Mouse (Mus musculus): ENCODE data around the gene Rpusd3. TPM values are rescaled to one million over a fixed set of nuclear protein-coding genes. Genes with fewer than 3 reads are reported as not detected.

Gene Rpusd3
- polyA plus RNA-seq, 1 experiment = 11.7 TPM

DNA sequence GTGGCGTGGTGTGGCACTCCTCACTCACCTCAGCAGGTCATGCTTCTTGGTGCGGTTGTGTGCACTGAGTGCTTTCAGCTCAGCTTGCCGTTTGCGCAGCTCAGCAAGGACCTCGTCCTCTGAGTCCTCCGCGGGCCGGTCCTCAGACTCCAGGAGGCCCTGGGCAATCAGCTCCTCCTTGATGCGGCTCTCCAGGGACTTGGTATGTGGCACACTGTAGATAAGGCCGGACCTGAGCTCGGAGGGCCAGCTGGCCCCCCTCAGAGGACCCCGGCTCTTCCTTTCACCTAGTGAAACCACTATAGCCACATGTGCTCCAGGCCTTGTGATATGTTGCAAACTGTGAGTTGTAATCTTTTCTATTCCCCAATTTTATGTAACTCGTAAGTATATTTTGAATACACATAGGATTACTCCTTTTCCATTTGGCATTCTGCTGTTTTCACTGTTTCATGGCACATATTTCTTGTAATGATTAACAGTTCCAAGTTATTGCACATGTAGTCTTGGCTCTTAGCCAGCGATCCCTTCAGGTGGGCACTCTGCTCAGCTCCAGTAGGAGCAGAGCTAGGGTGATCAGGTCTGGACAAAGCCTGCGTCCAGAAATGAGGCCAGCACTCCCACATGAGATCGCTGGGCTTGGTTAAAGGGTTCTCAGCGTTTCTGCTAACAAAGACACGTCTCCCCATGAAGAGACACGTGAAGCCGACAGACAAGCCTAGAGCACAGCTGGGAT is 48.8 kb downstream of the Rpusd3 start:
- Histone ChIP-seq H3K36me3 (ENCODE audit: control insufficient read depth, insufficient read depth) (peaks cover 18% of the 10 kb centered on the region), H3K79me2 (ENCODE audit: control insufficient read depth, insufficient read depth) (no peaks in the 10 kb centered on the region)
- no peak for TF ChIP-seq CEBPB (IDR thresholded peaks at IDR 0.05; ENCODE audit: insufficient read depth, poor library complexity, severe bottlenecking)
- no peak for TF ChIP-seq MYOG (IDR thresholded peaks at IDR 0.05; ENCODE audit: control insufficient read depth in 1 of 3, insufficient read depth in 1 of 3, insufficient read length in 2 of 3, low read depth in 2 of 3)
- TF ChIP-seq MYOD1 (IDR thresholded peaks at IDR 0.05; ENCODE audit: control insufficient read depth in 1 of 3, insufficient read length in 2 of 3, low read depth in 2 of 3) = no peak
- TF ChIP-seq POLR2AphosphoS2 (IDR thresholded peaks at IDR 0.05; ENCODE audit: insufficient read length, low read depth) = no peak
- no peak for TF ChIP-seq TCF12 (IDR thresholded peaks at IDR 0.05; ENCODE audit: insufficient read depth, poor library complexity, severe bottlenecking)
- TF ChIP-seq TCF3 (IDR thresholded peaks at IDR 0.05; ENCODE audit: insufficient read length, low read depth) = no peak
- no peak for TF ChIP-seq USF1 (IDR thresholded peaks at IDR 0.05; ENCODE audit: low read depth)
- no peak for TF ChIP-seq MAX (IDR thresholded peaks at IDR 0.05; ENCODE audit: low read depth)
- TF ChIP-seq E2F4 (IDR thresholded peaks at IDR 0.05; ENCODE audit: insufficient read depth) = no peak
- TF ChIP-seq POLR2A (IDR thresholded peaks at IDR 0.05; ENCODE audit: insufficient read length, low read depth) = no peak

DNA sequence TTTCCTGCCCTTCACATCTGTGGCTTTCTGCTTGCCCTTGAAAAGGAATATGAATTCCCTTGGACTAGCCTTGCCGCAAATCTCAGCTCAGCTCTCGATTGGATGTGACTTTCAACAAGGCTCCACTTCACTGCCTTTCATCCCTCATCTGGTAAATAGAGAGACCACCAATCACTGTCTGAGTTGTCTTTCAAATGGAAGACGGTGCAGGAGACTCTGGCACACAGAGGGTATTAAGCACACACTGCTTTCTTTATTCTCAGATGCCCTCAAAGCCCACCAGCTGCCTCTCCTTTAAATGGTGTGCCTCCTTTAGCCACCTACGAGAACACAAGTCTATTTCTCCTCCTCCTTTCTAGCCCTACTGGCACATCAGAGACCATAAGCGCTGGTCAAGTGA is 50.6 kb downstream of the Rpusd3 start:
- Histone ChIP-seq H3K4me2 (ENCODE audit: low read depth) (no peak overlapping the region), H3K27me3 (ENCODE audit: control insufficient read depth, insufficient read depth, insufficient read length) (no peaks in the 10 kb centered on the region), H3K4me3 (no peak overlapping the region), H3K36me3 (ENCODE audit: control insufficient read depth, insufficient read depth) (peaks cover 18% of the 10 kb centered on the region), H3ac (ENCODE audit: control insufficient read depth, insufficient read length) (no peak overlapping the region), H3K79me2 (ENCODE audit: control insufficient read depth, insufficient read depth) (no peaks in the 10 kb centered on the region)
- TF ChIP-seq MAX (IDR thresholded peaks at IDR 0.05; ENCODE audit: low read depth) (no peak), MYOD1 (IDR thresholded peaks at IDR 0.05; ENCODE audit: control insufficient read depth in 1 of 3, insufficient read length in 2 of 3, low read depth in 2 of 3) (no peak), TCF12 (IDR thresholded peaks at IDR 0.05; ENCODE audit: insufficient read depth, poor library complexity, severe bottlenecking) (no peak), POLR2AphosphoS2 (IDR thresholded peaks at IDR 0.05; ENCODE audit: insufficient read length, low read depth) (no peak), MYOG (IDR thresholded peaks at IDR 0.05; ENCODE audit: control insufficient read depth in 1 of 3, insufficient read depth in 1 of 3, insufficient read length in 2 of 3, low read depth in 2 of 3) (no peak), POLR2A (IDR thresholded peaks at IDR 0.05; ENCODE audit: insufficient read length, low read depth) (no peak), E2F4 (IDR thresholded peaks at IDR 0.05; ENCODE audit: insufficient read depth) (no peak), CEBPB (IDR thresholded peaks at IDR 0.05; ENCODE audit: insufficient read depth, poor library complexity, severe bottlenecking) (no peak), REST (IDR thresholded peaks at IDR 0.05; ENCODE audit: insufficient read depth, insufficient read length) (no peak), SRF (IDR thresholded peaks at IDR 0.05; ENCODE audit: control insufficient read depth, insufficient read length, low read depth) (no peak), USF1 (IDR thresholded peaks at IDR 0.05; ENCODE audit: low read depth) (no peak)

More for the DNA sequence above, 48.8 kb downstream of the Rpusd3 start:
- no peaks in the 10 kb centered on the region for H3K27me3 ChIP-seq (ENCODE audit: control insufficient read depth, insufficient read depth, insufficient read length)
- no peak overlapping the region for H3K4me3 ChIP-seq
- no peak overlapping the region for H3ac ChIP-seq (ENCODE audit: control insufficient read depth, insufficient read length)
- H3K4me2 ChIP-seq (ENCODE audit: low read depth) = no peak overlapping the region

DNA sequence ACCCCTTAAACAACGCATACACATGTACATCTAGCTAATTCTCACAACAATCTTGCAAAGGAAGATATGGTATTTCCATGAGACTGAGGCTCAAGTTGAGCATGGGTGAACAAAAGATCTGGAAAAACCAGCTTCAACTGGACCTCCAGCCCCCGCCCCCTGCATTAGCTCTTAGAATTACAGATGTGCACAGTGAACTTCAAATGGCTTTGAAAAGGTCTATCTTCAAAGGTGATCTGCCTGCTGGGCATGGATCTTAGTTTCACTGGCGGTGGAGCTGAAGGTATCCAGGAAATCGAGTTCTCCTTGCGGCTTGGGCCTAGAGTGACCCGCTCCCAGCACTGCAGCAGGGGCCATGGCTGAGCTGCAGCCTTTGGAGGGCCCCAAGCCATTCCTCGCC is 51.0 kb downstream of the Rpusd3 start:
- no peak overlapping the region for H3ac ChIP-seq (ENCODE audit: control insufficient read depth, insufficient read length)
- TF ChIP-seq CEBPB (IDR thresholded peaks at IDR 0.05; ENCODE audit: insufficient read depth, poor library complexity, severe bottlenecking) = no peak
- no peak for TF ChIP-seq E2F4 (IDR thresholded peaks at IDR 0.05; ENCODE audit: insufficient read depth)
- no peak for TF ChIP-seq TCF12 (IDR thresholded peaks at IDR 0.05; ENCODE audit: insufficient read depth, poor library complexity, severe bottlenecking)
- no peak for TF ChIP-seq POLR2A (IDR thresholded peaks at IDR 0.05; ENCODE audit: insufficient read length, low read depth)
- no peak for TF ChIP-seq MAX (IDR thresholded peaks at IDR 0.05; ENCODE audit: low read depth)
- TF ChIP-seq SRF (IDR thresholded peaks at IDR 0.05; ENCODE audit: control insufficient read depth, insufficient read length, low read depth) = no peak
- H3K36me3 ChIP-seq (ENCODE audit: control insufficient read depth, insufficient read depth) = peaks cover 18% of the 10 kb centered on the region
- no peak overlapping the region for H3K4me3 ChIP-seq
- H3K79me2 ChIP-seq (ENCODE audit: control insufficient read depth, insufficient read depth) = no peaks in the 10 kb centered on the region
- no peak overlapping the region for H3K4me2 ChIP-seq (ENCODE audit: low read depth)
- no peaks in the 10 kb centered on the region for H3K27me3 ChIP-seq (ENCODE audit: control insufficient read depth, insufficient read depth, insufficient read length)

DNA sequence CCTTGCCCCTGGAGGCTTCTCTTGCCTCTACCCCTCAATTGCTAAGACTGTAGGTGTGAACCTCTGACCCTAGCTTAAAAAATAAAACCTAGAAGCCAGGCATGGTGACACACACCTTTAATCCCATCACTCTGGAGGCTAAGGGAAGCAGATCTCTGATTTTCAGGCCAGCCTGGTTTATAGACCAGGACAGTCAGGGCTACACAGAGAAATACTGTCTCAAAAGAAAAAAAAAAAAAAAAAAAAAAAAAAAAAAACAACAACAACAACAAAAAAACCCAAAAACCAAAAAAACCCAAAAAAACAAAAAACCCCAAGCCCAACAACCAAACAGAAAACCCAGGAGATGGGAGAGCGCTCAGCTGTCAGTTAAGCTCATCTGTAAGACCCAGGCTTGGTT is 51.6 kb downstream of the Rpusd3 start:
- TF ChIP-seq REST (IDR thresholded peaks at IDR 0.05; ENCODE audit: insufficient read depth, insufficient read length) (no peak), CEBPB (IDR thresholded peaks at IDR 0.05; ENCODE audit: insufficient read depth, poor library complexity, severe bottlenecking) (no peak), MYOD1 (IDR thresholded peaks at IDR 0.05; ENCODE audit: control insufficient read depth in 1 of 3, insufficient read length in 2 of 3, low read depth in 2 of 3) (no peak), MYOG (IDR thresholded peaks at IDR 0.05; ENCODE audit: control insufficient read depth in 1 of 3, insufficient read depth in 1 of 3, insufficient read length in 2 of 3, low read depth in 2 of 3) (no peak), MAX (IDR thresholded peaks at IDR 0.05; ENCODE audit: low read depth) (no peak), E2F4 (IDR thresholded peaks at IDR 0.05; ENCODE audit: insufficient read depth) (no peak), USF1 (IDR thresholded peaks at IDR 0.05; ENCODE audit: low read depth) (no peak), SRF (IDR thresholded peaks at IDR 0.05; ENCODE audit: control insufficient read depth, insufficient read length, low read depth) (no peak), POLR2A (IDR thresholded peaks at IDR 0.05; ENCODE audit: insufficient read length, low read depth) (no peak), POLR2AphosphoS2 (IDR thresholded peaks at IDR 0.05; ENCODE audit: insufficient read length, low read depth) (no peak), TCF3 (IDR thresholded peaks at IDR 0.05; ENCODE audit: insufficient read length, low read depth) (no peak), TCF12 (IDR thresholded peaks at IDR 0.05; ENCODE audit: insufficient read depth, poor library complexity, severe bottlenecking) (no peak)
- Histone ChIP-seq H3K27me3 (ENCODE audit: control insufficient read depth, insufficient read depth, insufficient read length) (no peaks in the 10 kb centered on the region), H3K4me3 (no peak overlapping the region), H3K36me3 (ENCODE audit: control insufficient read depth, insufficient read depth) (peaks cover 18% of the 10 kb centered on the region), H3K4me2 (ENCODE audit: low read depth) (no peak overlapping the region), H3K79me2 (ENCODE audit: control insufficient read depth, insufficient read depth) (no peaks in the 10 kb centered on the region), H3ac (ENCODE audit: control insufficient read depth, insufficient read length) (no peak overlapping the region)

Measured in myocyte (in vitro differentiated cells).